In genomic region chr4:105944962-105945361, GRCm38 (mm10) we compare ENCODE assay signal across 28 mouse cellular contexts.
DNase-seq lines count a peak whose midpoint lies in the region; ATAC-seq and TF ChIP-seq lines count a peak whose summit lies in the region.
"Had no signal": no experiment of that assay in that cellular context is flagged by ENCODE, and none has a peak within 500 bp of the region (broad histone marks: within the 10 kb centered on the region; RNA-seq: fewer than 3 reads in every experiment).

No protein-coding gene starts in this region.

- WGBS in embryonic facial prominence, embryonic 15.5 days: 44% methylated on average over 5 of the region's 5 CpGs
- WGBS in stomach, postnatal 0 days: 30% methylated on average over 5 of the region's 5 CpGs

- no peak overlapping the region for H3K4me3 ChIP-seq in embryonic facial prominence, embryonic 15.5 days (replicated peaks)
- H3K4me3 ChIP-seq in stomach, postnatal 0 days (ENCODE audit: low read depth, low read length): no peak overlapping the region
- H3K4me3 ChIP-seq: embryonic facial prominence, embryonic 13.5 days; forebrain, embryonic 12.5 days; heart, embryonic 10.5 days; heart, embryonic 15.5 days; hindbrain, embryonic 12.5 days; intestine, embryonic 15.5 days; megakaryocyte, embryonic 14.5 days; midbrain, embryonic 12.5 days; myocyte; neural tube, embryonic 12.5 days had no signal

- no peaks in the 10 kb centered on the region for H3K27me3 ChIP-seq in embryonic facial prominence, embryonic 15.5 days
- no peaks in the 10 kb centered on the region for H3K27me3 ChIP-seq in stomach, postnatal 0 days (ENCODE audit: control insufficient read depth, insufficient read depth, low read length)
- H3K27me3 ChIP-seq: embryonic facial prominence, embryonic 13.5 days; hindbrain, embryonic 12.5 days; intestine, embryonic 15.5 days; midbrain, embryonic 12.5 days; neural tube, embryonic 12.5 days had no signal

- ATAC-seq in embryonic facial prominence, embryonic 15.5 days (ENCODE audit: insufficient number of reproducible peaks, low FRiP score, low TSS enrichment, low read depth): 0 out of 2 replicates have a peak, but pooled peaks have one; percentile 45
- ATAC-seq in stomach, postnatal 0 days (ENCODE audit: low FRiP score, low TSS enrichment): no peak
- ATAC-seq: forebrain, postnatal 0 days; hindbrain, postnatal 0 days; intestine, embryonic 15.5 days had no signal

- peak overlapping the region; percentile 36 for H3K27ac ChIP-seq in embryonic facial prominence, embryonic 15.5 days (replicated peaks)
- no peak overlapping the region for H3K27ac ChIP-seq in stomach, postnatal 0 days (replicated peaks)
- H3K27ac ChIP-seq: embryonic facial prominence, embryonic 13.5 days; forebrain, embryonic 12.5 days; heart, embryonic 10.5 days; heart, embryonic 15.5 days; hindbrain, embryonic 12.5 days; hindbrain, postnatal 0 days; intestine, embryonic 15.5 days; midbrain, embryonic 12.5 days; neural tube, embryonic 12.5 days had no signal

- no peak overlapping the region for H3K9ac ChIP-seq in embryonic facial prominence, embryonic 15.5 days
- H3K9ac ChIP-seq in stomach, postnatal 0 days (ENCODE audit: low read length): no peak overlapping the region
- H3K9ac ChIP-seq: embryonic facial prominence, embryonic 13.5 days; forebrain, embryonic 12.5 days; forebrain, postnatal 0 days; heart, embryonic 15.5 days; hindbrain, embryonic 12.5 days; intestine, embryonic 15.5 days; midbrain, embryonic 12.5 days; neural tube, embryonic 12.5 days had no signal

- H3K36me3 ChIP-seq in embryonic facial prominence, embryonic 15.5 days: no peaks in the 10 kb centered on the region
- H3K36me3 ChIP-seq in stomach, postnatal 0 days (ENCODE audit: control insufficient read depth, insufficient read depth, low read length): no peaks in the 10 kb centered on the region
- H3K36me3 ChIP-seq: embryonic facial prominence, embryonic 13.5 days; forebrain, embryonic 12.5 days; heart, embryonic 10.5 days; heart, embryonic 15.5 days; hindbrain, embryonic 12.5 days; intestine, embryonic 15.5 days; midbrain, embryonic 12.5 days; neural tube, embryonic 12.5 days had no signal

- peaks cover 21% of the 10 kb centered on the region for H3K4me1 ChIP-seq in embryonic facial prominence, embryonic 15.5 days
- H3K4me1 ChIP-seq in stomach, postnatal 0 days (replicated peaks; ENCODE audit: control insufficient read depth, insufficient read depth): no peaks in the 10 kb centered on the region
- H3K4me1 ChIP-seq: forebrain, embryonic 12.5 days; heart, embryonic 10.5 days; heart, embryonic 15.5 days; intestine, embryonic 15.5 days; midbrain, embryonic 12.5 days; neural tube, embryonic 12.5 days had no signal

- TF ChIP-seq EP300 in stomach, postnatal 0 days (optimal IDR thresholded peaks at IDR 0.05): no peak

- DNase-seq in kidney, adult 9 months: peak; percentile 14
- DNase-seq in kidney, adult 8-10 months: no peak
- peak; percentile 12 for DNase-seq in lung, postnatal 10 days
- DNase-seq in lung, postnatal 14 days: no peak
- DNase-seq in lung, postnatal 4 days: peak; percentile 9 to 42
- no peak for DNase-seq in stomach, postnatal 0 days (ENCODE audit: low spot score)
- DNase-seq in cerebellum, adult 9-11 months: no peak
- DNase-seq: adrenal gland, postnatal 10 days; B cell, adult 2 months; cerebellum, adult 8-10 months; embryo, embryonic 11 days; forebrain, postnatal 0 days; heart, postnatal 36 days; layer of hippocampus, adult 9-11 months; right cerebral cortex, adult 18-20 months had no signal

- TF ChIP-seq CTCF in stomach, postnatal 0 days (IDR thresholded peaks at IDR 0.05; ENCODE audit: low read depth): no peak

- no peak overlapping the region for H3K4me2 ChIP-seq in embryonic facial prominence, embryonic 15.5 days (replicated peaks)
- H3K4me2 ChIP-seq in stomach, postnatal 0 days (replicated peaks; ENCODE audit: low read depth): no peak overlapping the region
- H3K4me2 ChIP-seq: embryonic facial prominence, embryonic 13.5 days; forebrain, embryonic 12.5 days; heart, embryonic 15.5 days; hindbrain, embryonic 12.5 days; intestine, embryonic 15.5 days; liver, embryonic 11.5 days; midbrain, embryonic 12.5 days; neural tube, embryonic 12.5 days had no signal

- no peaks in the 10 kb centered on the region for H3K9me3 ChIP-seq in embryonic facial prominence, embryonic 15.5 days (replicated peaks)
- no peaks in the 10 kb centered on the region for H3K9me3 ChIP-seq in stomach, postnatal 0 days (ENCODE audit: control insufficient read depth, low read length)
- H3K9me3 ChIP-seq: embryonic facial prominence, embryonic 13.5 days; forebrain, embryonic 12.5 days; heart, embryonic 10.5 days; heart, embryonic 15.5 days; hindbrain, embryonic 12.5 days; intestine, embryonic 15.5 days; megakaryocyte, embryonic 14.5 days; midbrain, embryonic 12.5 days; neural tube, embryonic 12.5 days had no signal

Comparison
In these comparisons a context has a peak if more than half of its experiments do, and no peak if none do; other contexts are left out.
1. DNase-seq: peak in kidney, adult 9 months (single experiment), lung, postnatal 10 days (single experiment) and lung, postnatal 4 days (2 of 2); none in kidney, adult 8-10 months (0 of 2), lung, postnatal 14 days (single experiment), stomach, postnatal 0 days (single experiment) and cerebellum, adult 9-11 months (single experiment).